Mouse (Mus musculus) urinary bladder, postnatal 4 days (tissue): Measurements from ENCODE around the gene Lmo4.

Source experiments
- DNase-seq, 2 experiments: peaks; one replicate each; pipeline ENCODE4 v3.0.0; 2021 to 2022; ENCODE audit warnings: low spot score in 2 of 2

Gene Lmo4

GRCm38 (mm10) chr3:144151001-144151400 lies 54.0 kb downstream of the Lmo4 start:
- no peak for DNase-seq

DNA sequence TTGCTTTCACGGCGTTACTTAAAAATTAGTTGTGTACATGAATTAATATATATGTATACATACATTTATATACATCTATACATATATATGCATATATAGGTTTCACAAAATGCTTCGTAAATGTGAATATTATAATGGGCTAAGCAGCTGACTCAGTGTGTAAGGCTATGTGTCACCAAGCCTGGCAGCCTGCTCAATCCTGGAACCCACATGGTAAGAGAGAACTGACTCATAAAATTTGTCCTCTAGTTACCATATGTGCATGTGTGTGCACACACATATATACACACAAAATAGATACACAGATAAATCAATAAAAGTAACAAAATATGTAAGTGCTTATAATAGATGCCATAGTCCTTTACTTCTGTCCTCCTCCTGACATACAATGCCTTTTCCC lies 56.8 kb downstream of the Lmo4 start:
- no peak for DNase-seq

DNA sequence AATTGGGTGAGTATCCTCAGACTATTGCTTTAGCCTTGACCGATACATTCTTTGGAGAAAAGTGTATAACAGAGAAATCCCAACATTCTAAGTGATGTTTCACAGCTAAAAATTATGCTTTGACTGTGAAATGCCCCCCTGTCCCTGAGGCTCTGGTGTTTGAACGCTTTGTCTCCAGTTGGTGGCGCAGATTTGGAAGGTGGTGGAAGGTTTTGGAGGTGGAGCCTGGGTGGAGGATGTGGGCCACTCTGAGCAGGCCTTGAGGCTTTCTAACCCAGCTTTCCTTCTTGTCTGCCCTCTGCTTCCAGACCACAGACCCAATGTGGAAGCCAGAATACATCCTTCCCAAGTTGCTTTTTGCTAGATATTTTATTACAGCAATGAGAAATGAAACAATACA lies 57.8 kb downstream of the Lmo4 start:
- DNase-seq: no peak

- no peak for DNase-seq
Measured at GRCm38 (mm10) chr3:144144066-144144465, 61.0 kb downstream of the Lmo4 start.

DNA sequence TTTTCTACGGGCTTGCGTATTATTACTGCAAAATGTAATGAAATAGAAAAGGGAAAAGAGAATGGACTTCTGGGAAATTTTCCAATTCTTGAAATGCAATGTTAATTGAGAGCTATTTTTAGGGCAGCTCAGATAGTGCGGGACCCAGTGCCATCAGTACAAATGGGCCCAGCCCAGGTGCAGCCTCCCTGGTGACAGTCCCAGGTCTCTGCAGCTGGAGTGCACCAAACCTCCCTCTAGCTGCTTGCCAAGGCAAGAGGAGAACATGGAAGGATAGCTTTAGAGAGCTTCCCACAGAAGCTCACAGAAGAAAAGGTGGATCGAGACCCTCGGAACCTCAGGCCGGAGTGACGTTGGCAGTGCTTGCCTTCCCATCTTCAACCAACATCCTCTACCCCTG lies 62.1 kb downstream of the Lmo4 start:
- no peak for DNase-seq

GRCm38 (mm10) chr3:144141786-144142185 lies 63.2 kb downstream of the Lmo4 start:
- DNase-seq: no peak

DNA sequence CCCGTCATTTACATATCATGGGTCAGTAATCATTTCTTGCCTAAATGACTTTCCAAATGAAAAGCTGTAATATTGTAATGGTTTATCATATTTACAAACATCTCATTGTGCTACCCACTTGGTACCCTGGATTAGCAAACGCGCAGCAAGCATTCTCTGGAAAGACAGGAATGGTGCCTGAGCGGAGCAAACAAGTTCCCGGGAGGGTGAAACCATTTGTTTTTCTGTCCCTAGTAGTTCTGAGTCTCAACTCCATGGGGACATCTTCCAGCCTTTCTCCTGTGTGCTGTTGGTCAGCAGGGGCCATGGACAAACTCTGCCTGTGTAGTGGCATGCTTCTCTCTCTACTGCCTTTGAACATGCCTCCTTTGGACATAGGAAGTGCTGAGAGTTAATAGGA lies 64.2 kb downstream of the Lmo4 start:
- no peak for DNase-seq

DNA sequence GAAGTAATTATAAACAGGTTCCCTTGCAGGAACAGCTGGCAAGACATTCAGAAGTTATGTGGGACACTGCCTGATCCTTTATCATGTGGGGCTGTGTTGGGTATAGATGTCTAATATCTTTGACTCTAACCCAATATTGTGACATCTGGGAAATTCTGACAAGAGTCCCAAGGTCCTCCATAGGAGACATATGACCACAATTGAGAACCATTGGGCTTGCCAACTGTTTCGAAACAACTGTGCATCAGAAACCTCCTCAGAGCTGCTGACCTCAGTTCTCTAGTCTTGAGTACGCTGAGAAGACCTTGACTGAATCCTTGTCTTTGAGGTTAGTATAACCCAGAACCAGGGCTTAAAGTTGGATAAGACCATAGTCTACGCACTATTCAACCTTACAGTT lies 66.4 kb downstream of the Lmo4 start:
- DNase-seq: no peak
